Mouse (Mus musculus): Measurements from ENCODE around the gene Gm11627. TPM values are rescaled to one million over a fixed set of nuclear protein-coding genes. Genes with fewer than 3 reads are reported as not detected.
A peak's percentile ranks its signal among the peaks of the same experiment; 100 is the strongest.
"Not testable (repeated sequence)": the region's sequence is repeated elsewhere in the genome, so short reads cannot be mapped to it uniquely, and the experiment has no call there.

The Gm11627 gene
- total RNA-seq, 2 experiments from 2014 or later = 1.1 to 1.2 TPM

DNA sequence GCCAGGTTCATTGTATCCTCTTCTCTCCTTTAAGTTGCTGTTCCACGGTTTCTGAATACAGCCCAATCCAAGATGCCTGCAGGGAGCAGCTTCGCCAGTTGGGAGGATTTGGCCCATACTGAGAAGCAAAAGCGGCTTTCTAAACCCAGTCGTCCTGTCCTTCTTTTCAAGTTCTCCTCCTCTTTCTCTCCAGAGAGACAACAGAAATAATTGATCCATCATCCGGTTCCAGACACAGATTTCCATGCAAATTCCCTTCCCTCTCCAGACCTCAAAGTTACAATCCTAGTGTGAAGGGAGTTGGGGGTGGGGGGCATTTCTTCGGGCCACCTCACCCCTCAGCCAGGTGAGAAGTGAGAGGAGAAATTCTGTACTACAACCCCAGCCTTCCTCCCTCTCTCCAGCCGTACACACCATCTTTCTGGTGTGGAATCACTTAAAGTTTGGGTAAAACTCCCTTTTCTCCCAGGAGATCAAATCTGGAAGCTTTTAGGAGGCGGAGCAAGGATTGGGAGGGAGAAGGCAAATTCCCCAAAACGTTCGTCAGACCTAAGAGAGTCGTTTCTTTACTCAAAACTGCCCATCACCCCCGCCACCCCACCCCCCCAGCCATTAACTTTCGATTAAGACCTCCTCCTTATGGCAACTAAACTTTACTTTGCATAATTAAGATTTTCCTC, 23.7 kb upstream of the Gm11627 start:
- peak; percentile 54 to 68 for DNase-seq

DNA sequence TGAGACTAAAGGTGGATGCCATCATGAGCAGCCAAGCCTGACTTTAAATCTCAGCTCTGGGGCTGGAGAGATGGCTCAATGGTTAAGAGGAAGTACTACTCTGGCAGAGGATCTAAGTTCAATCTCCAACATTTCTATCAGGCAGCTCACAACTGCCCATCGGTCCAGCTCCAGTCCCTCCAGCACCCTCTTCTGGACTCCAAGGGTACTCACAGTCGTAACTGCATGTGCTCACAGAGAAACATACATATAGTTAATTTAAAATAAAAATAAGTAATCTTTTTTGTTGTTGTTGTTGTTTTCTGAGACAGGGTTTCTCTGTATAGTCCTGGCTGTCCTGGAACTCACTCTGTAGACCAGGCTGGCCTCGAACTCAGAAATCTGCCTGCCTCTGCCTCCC, 20.7 kb upstream of the Gm11627 start:
- DNase-seq = no peak

DNA sequence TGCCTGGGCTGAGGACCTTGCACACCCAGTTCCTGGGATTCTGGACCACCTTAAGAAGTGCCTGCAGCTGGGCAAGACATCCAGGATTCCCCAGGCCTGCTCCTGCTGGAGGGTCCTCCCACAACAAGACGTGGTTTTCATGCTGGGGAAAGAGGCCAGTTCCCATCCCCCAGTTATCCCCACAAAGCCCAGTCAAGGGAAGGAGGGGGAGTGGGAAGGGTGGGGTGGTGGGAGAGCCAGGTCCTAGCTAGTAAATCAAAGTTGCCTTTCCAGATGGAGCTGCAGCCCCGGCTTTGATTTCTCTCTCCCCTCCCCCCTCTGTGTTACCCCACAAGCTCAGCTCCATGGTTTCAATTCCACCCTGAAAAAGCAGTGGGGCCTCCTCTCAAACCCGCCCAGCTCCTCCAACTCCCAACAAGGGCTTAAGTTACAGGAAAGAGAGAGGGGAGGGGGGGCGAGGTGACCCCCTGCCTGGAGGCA, 16.1 kb upstream of the Gm11627 start:
- DNase-seq = no peak

DNA sequence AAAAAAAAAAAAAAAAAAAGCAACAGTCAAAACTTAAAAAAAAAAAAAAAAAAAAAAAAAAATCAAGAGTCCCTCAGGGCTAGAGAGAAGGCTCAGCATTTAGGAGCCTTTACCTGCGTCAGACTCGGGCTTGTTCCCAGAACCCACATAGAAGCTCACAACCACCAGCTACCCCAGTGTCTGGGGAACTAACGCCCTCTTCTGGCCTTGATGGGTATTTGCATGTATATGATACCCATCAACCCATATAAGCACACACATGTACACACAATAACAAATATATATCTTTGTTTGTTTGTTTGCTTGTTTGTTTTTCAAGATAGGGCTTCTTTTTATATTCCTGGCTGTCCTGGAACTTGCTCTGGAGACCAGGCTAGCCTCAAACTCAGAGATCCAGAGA, 8.3 kb upstream of the Gm11627 start:
- DNase-seq = no peak

DNA sequence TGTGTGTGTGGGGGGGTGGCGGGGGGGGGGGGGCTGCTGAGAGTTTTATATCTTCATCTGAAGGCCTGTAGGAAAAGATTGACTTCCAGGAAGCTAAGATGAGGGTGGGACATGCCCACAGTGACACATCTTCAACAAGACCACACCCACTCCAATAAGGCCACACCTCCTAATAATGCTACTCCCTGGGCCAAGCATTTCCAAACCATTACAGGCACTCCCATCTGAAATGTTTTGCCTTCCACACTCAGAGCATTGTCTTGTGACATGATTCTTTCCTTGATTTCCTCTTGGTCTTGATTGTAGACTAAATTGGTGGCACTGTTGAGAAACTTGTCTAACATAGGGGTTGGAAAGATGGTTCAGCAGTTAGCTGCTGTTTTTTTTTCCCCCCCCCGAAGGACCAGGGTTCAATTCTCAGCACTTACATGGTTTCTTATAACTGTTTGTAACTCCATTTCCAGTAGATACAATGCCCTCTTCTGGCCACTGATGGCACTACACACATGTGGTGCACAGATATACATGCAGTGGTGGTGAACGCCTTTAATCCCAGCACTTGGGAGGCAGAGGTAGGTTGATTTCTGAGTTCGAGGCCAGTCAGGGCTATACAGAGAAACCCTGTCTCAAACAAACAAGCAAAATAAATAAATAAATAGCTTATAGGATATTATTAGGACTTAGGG, 7.3 kb upstream of the Gm11627 start:
- DNase-seq = no peak

DNA sequence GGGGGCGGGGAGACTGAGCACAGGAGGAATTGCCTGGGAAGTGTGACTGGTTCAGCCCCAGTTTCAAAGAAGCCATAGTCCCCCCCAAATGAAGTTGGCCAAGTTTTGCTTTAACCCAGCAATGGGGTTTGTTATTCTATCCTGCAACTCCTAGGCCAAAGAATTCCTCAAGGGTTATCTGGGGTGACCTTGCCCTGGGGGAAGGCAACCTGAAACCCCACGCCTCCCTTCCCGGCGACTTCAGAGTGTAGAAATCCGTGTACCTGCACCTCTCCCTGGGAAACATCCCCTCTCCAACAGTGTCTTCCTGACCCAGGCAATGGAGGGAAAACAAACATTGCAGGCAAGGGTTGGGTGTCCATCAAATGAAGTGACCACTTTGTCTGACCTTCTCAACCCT, 3.5 kb upstream of the Gm11627 start:
- no peak for DNase-seq

DNA sequence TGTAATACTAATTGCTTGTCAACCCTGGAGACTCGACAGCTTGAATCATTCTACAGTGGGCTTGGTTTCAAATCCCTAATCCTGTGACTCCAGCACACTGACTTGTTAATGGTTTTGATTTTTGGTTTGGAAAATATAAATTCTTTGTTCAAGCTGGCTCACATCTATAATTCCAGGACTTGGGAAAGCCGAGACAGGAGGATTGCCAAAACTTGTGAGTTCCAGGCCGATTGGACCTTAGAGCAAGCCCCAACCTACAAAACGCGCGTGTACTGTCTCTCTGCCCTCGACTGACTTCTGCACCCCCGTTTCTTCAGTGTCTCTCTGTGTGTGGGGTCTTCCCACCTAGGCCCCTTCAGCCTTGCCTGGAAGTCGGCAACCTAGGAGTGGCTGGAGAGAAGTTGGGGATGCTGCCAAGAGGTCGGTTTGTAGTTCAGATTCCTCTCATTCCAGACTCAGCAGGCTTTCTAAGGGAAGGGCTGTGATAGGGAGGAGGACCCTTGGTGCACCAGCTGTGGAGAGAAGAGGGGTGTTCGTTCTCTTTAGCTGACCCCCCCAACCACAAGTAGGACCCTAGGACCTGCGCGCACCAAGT, 2.9 kb upstream of the Gm11627 start:
- peak; percentile 40 to 45 for DNase-seq

DNA sequence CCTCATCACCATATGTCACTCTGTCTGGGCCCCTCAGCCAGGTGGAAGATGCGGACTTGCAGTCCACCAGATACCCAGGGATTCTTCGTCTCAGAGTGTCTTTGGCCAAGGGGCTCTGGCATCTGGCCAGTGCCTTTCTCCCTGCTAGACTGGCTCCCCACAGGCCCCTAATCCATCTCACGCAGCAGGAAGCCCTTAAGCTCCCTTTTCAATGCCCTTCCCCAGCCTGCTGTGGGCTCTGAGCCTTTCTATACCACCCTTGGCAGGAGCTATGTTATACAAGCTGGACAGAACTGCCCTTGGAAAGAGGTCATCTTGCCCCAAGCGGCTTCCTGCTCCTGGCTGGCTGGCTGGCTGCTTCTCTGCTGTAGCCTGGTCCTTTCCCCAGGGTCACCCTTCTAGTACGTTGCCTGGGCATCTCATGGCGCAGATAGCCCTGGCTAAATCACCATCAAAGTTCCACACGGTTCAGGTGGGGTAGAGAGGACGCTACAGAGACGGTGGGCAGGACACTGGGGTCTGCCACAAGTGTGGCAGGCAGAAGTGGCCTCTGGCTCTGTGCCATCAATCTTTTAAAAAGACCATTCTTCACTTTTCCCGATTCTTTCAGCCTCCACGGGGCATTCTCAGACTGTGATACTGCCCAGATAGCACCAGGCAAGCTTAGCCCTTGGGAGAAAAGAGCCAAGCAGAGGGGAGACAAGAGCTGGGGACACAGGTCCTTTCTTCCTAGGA, 2.2 kb upstream of the Gm11627 start:
- DNase-seq = peak; percentile 11 to 34

DNA sequence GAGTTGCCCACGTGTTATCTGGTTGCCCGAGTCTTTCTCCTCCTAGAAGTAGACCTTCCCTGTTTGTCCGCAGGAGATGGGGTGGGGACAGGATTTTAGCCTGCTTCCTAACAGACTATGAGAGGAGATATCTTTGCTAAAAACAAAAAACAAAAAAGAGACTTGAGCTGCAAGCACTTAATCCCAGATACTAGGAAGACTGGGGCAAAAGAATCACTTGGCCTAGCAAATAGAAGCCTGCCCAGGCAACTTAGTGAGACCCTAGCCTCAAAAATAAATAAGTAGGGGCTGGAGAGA, 721 bp upstream of the Gm11627 start:
- DNase-seq = no peak

DNA sequence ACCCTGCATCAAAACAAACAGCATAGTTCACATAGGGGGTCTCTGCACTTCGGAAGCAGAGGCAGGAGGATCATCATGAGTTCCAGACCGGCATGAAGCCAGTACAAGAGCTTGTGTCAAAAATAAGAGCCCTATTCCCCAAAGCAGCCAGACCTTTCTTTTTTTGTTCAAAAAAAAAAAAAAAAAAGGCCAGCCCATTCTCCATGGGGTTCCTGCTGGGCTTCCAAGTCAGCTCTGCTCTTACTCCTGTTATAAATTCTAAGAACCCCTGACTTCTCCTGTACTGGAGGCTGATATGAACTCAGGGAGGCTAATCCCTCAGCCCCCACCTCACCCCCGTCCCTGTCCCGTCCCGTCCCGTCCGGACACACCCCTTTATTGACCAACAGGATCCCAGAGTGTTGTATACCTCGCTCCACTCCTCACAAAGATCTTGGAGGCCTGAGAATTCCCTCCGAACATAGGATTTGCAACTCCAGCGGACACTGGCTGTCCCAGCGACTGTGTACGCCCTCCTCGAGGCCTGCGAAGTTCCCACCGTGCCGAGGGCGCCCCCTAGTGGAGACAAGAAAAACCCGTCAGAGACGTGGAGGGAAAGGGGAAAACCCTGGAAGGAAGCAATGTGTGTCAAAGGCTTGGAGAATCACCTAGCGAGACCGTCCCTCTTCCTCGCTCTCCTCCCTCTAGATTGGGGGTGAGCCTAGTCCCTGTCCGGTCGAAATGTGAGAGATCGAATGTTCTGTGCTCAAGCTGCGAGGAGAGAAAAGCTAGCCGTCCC, 731 bp downstream of the Gm11627 start:
- DNase-seq = peak; percentile 86 to 91

DNA sequence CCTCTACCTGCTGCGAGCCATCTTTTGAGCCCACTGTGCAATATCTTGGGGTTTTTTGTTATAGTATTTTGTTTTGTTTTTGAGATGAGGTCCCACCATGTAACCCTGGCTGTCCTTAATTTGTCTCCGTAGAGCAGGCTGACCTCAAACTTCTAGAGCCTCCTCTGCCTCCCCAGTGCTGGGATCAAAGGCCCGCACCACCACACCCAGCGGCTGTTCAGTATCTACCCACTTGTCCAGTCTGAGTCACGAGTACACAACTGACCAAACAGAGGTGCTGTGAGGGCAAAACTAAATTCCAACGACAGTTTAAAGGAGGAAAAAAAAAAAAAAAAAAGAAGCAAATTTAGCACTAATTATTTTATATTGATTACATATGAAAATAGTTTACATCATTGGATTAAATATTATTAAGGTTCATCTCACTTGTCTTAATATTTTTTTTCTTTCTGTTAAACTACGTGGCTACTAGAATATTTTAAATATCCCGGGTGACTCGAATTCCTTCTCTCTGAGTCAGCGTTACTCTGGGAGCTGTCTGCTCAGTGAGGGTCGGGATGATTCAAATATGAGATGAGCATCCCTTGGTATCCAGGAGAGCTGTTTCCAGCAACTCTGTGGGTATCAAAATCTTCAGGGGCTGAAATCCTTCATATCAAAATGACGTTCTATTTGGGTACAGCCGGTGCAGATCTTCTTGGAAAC, 3.1 kb downstream of the Gm11627 start:
- DNase-seq = no peak

DNA sequence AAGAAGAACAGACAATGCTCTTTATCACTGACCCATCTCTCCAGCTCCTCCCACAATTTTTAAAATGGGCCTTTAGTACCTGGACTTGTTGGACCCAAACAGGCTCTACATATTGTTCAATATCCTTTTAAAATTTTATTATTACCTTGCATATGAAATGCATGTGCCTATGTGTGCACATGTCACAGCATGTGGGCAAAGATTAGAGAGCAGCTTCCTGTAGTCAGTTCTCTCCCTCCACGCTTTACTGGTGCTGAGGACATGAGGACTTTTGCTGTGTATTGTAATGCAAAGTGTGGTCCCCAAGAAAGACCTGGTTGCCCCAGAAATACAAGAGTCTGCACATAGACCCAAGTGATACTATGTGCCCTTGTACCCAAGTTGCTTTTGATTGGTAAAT, 4.2 kb downstream of the Gm11627 start:
- DNase-seq = no peak

DNA sequence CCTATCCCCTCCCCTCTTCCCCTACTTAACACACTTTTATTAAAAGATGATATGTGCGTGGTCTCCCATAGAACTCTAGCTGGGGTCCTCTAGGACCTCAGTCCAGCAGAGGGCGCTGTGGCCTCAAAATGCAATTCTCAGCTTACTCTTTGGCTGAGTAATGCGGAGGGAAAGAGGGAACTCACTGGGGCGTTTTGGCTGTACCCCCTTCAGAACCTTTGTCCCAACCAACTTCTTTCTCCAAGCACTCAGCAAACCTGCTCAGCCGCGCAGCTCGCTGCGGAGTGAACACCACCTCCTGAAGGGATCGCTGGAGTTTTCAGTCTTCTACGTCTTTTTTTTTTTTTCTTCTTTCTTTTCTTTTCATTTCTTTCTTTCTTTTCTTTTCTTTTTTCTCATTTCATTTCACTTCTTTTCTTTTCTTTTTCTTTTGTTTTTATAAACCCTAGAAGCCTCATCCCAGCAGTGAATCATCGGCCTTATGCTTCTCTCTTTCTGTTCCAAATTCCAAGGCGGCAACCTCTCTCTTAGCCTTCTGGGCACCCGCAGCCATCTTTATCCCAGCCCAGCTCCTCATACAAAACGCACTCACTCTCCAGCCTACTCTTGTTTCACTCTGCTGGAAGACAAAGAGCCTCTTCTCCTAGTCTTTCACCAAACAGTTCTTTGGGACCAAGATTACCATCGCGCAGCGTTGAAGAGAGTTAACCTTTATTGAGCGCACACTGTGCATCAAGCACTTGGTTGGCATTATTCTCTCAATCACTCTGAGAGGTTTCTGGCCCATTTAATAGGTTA, 6.2 kb downstream of the Gm11627 start:
- peak; percentile 83 to 94 for DNase-seq

DNA sequence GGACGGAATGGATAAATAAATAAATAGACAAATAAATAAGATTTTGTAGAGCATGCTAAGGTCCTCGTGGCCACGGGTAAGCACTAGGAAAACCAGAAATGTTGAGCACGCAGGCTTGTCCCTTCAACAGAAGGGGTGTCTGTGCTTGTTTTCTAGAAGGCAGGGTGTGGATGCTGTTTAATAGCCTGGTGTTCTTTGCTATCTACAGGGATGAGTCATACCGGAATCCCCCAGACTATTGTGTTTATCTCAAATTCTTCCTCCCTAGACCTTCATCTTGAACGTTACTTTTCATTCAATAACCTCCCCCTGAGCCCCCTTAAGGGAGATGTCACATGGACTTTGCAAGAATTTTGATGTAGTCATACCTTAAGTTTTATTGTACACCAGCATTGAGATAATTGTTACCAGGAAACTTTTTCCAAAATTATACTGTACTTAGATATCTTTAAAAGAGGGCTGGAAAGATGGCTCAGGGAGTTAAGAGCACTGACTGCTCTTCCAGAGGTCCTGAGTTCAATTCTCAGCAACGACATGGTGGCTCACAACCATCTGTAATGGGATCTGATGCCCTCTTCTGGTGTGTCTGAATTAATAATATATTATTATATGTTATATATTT, 10.4 kb downstream of the Gm11627 start:
- no peak for DNase-seq

DNA sequence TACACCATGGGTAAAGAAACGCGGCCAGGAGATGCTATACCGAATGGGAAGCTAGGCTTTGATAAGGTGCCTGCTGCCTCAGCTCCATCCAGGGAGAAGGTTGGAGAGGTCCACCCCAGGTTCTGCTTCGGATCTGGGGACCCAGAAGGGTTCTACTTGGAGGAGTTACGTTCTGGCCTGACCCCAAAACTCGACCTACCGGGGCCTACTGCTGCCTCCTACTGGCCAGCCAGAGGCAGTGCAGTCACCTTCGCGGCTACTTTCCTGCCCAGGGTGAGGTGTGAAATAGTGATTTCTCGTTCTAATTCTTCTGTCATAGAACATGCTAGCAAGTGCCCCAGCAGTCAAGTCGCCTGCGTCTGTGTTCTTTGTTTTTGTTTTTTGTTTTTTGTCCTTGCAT, 11.1 kb downstream of the Gm11627 start:
- no peak for DNase-seq

DNA sequence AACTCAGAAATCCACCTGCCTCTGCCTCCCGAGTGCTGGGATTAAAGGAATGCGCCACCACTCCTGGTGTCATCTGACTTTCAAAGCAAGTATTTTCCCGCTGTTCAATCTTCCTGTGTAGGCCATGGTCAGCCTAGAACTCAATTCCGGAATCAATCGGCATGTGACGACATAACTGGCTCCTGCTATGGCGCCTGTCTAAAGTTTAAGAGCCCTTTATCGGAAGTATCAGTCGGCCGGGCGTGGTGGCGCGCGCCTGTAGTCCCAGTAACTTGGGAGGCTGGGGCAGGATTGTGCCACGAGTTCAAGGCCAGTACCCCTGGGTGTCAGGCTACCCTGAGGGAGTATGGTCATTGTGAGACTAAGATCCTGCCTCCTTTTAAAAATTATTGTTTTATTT, 11.5 kb downstream of the Gm11627 start:
- DNase-seq = no peak

DNA sequence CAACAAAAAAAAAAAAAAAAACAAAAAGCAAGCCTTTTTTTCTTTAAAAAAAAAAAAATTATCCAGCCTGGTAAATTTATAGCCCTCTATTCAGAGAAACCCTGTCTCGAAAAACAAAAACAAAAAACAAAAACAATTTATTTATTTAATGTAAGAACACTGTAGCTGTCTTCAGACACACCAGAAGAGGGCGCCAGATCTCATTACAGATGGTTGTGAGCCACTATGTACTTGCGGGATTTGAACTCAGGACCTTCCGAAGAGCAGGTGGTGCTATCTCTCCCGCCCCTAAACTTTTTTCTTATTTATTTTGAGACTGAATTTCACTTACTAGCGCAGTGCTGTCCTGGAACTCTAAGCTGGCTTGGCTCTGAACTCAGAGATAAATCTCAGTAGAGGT, 12.1 kb downstream of the Gm11627 start:
- DNase-seq = no peak

DNA sequence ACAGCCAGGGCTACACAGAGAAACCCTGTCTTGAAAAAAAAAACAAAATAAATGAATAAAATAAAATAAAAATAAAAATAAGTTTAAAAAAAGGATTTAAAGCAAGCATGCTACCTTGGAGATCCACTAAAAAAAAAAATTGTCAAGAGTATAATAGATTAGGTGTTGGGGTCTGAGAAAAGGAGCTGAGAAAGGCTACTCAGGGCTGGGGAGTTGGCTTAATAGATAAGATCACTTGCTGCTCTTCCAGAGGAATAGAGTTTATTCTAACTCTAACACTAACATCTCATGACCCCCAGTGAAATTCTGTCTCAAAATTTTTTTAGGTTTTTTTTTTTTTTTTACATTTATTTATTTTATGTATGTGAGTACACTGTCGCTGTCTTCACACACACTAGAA, 13.0 kb downstream of the Gm11627 start:
- no peak for DNase-seq

DNA sequence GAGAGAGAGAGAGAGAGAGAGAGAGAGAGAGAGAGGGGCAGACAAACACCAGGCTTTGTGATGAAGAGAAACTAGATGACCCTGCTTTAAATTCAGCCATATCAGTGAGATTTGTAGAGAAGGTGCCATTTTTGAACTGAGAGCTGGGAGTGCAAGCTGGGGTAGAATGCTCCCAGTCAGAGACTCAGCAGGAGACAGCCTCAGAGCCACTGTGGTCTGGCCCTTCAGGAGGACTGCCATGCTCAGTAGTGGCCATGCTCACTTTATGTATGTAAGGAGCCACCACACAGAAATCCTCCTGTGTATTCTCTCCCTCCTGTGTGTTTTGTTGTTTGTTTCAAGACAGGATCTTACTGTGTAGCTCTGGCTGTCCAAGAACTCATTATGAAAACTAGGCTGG, 13.5 kb downstream of the Gm11627 start:
- no peak for DNase-seq

DNA sequence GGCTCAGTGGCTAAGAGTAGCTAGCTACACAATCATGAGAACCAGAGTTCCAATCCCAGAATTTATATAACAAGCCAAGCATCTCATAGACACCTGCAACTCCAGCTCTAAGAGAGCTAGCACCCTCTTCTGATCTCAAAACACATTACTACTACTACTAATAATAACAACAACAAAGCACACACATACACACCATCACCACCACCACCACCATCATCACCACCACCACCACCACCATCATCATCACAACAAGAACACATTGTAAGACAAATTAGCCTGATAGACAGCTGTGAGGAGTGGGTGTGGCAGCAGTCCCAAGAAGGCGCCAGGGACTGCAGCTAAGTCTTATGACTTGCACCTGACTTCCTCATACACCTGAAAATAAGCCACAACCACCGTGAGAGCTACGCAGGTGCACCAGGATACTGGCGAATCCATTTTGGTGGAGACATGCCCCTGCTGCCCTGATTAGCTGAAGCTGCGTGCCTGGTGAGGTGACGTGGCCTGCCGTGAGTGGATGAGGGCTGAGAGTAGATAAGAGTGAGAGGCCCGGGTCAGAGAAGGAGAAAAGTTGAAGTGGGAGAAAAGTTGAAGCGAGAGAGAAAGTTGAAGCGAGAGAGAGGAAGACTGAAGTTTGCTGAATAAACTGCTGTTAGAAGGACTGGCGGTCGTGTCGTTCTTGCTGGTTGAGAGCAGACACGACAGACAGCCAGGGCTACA, 14.1 kb downstream of the Gm11627 start:
- DNase-seq = not testable (repeated sequence)
